Mouse (Mus musculus): ENCODE data around the gene Cyba.
A peak's percentile ranks its signal among the peaks of the same experiment; 100 is the strongest.

Gene Cyba

DNA sequence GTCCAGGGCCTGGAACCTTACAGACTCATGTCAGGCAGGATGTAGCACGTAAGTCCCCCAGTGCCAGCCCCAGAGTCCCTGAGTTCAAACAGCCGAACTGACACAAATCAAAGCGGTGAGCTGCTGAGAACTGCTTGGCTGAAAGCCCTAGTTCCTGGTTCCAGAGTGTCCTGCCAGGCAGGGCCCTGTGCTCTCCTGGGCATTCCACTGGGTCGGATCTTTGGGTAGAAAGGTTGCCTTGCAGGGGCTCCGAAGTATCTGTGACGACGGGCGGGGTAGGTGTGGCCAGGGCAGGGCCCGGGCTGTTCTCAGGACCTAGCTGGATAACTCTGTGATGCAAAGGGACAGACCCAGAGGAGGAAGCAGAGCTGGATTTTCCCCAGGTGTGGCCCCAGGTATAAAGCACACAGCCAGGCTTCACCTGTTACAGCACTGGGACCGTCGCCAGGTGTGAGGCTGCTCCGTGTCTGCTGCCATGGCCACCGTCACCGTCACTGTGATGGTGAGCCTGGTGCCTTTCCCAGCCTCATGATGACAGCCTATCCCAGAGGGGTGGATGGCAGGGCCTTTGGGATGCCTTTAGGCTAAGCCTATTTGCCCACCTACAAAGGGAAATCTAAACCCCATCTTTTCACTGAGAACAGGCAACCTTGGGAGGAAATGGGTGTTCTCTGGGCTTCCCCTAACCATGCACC, 11.2 kb downstream of the Cyba start, which contains the start of gene Il17c:
Il17c (plus strand) TSS at position 645 of the 695 bp plus-strand sequence.
- no peak for DNase-seq (ENCODE audit: low spot score in 2 of 2)

GRCm38 (mm10) chr8:122419881-122420555, 12.7 kb downstream of the Cyba start:
- DNase-seq (ENCODE audit: low spot score in 2 of 2): peak in 1 of 2 experiments; percentile 50

DNA sequence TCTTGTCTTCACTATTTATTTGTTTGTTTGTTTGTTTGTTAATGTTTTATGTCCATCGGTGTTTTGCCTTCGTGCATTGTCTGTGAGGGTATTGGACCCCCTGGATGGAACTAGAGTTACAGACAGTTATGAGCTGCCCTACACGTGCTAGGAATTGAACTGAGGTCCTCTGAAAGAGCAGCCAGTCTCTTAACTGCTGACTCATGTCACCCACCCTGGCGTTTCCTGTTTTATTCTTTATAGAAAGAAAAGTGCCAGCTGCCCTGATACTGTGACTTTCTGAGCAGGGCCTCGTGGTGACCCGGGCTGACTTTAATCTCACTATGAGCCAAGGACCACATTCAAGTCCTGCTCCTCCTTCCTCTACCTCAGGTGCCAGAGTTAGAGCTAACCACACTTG, 17.2 kb downstream of the Cyba start:
- DNase-seq (ENCODE audit: low spot score in 2 of 2): no peak

- DNase-seq (ENCODE audit: low spot score in 2 of 2): no peak
These were observed 18.4 kb downstream of the Cyba start for GRCm38 (mm10) chr8:122414311-122414710.

DNA sequence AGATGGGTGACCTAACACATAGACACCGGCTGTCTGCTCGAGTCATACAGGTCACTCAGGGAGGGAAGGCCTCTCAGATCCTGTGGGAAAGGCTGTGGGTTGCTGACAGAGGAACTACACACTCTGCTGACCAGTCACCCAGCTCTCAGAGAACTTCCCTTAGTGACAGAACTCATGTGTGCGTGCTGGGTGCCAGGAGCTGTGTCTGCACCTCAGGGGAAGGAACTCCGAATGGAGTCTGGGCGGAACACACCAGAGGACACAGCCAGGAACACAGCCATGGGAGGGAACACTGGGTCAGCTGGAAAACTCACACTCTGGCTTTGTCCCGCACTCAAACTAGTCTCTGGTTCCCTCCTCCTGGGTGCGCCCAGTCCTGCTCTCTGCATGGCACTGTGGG, 25.1 kb downstream of the Cyba start:
- no peak for DNase-seq (ENCODE audit: low spot score in 2 of 2)

- DNase-seq (ENCODE audit: low spot score in 2 of 2): no peak
These were observed 27.5 kb downstream of the Cyba start for GRCm38 (mm10) chr8:122405146-122405805.

DNA sequence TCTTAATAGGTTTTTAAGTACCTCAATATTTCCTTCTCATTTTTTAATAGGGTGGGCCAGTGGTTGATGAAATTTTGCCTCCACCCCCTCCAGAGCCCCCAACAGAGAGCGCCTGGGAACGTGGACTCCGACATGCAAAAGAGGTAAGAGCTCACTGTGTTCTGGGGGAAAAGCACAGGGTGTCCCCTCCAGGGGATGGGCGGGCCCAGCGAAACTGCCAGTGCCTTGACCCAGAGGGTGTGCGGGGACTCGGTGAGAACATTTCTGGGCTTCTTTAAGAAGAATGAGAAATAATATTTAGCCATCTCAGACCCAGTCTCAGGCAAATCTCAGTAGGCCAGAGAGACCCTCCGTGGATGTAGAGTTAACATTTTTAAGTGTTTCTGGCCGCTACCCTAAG, 34.5 kb downstream of the Cyba start:
- DNase-seq (ENCODE audit: low spot score in 2 of 2): no peak

DNA sequence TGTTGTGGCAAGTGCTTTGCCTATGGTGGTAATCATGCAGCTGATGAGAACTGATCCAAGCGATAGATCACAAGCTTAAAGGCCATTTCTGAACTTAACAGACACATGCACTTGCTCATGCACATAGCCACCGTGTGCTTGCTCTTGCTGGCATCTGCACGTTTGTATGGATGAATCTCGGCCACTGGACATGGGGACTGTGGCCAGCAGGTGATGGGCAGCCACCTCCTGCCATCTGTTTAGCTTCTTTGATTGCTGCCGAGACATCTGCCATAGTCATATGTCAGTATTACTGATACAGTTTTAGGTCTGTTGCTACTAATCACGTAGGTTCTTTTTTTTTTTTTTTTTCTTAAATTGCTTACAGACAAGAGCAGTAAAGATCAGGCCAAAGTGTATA, 37.4 kb downstream of the Cyba start:
- no peak for DNase-seq (ENCODE audit: low spot score in 2 of 2)

- no peak for DNase-seq (ENCODE audit: low spot score in 2 of 2)
These were observed 39.0 kb downstream of the Cyba start for GRCm38 (mm10) chr8:122393717-122394116.

DNA sequence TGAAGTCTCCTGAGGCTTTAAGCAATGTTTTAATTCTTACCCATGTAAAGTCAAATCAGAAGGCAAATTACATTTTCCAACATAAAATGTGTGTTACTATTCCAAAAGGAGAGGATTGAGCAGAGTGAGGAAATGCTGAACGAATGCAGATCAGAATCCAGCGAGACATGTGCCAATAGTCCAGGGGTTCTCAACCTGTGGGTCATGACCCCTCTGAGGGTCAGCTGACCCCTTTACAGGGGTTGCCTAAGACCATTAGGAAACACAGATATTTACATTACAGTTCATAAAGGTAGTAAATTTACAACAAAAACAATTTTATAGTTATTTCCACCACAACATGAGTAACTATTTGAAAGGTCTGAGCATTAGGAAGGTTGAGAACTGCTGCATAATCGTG, 42.0 kb downstream of the Cyba start:
- DNase-seq (ENCODE audit: low spot score in 2 of 2): no peak

DNA sequence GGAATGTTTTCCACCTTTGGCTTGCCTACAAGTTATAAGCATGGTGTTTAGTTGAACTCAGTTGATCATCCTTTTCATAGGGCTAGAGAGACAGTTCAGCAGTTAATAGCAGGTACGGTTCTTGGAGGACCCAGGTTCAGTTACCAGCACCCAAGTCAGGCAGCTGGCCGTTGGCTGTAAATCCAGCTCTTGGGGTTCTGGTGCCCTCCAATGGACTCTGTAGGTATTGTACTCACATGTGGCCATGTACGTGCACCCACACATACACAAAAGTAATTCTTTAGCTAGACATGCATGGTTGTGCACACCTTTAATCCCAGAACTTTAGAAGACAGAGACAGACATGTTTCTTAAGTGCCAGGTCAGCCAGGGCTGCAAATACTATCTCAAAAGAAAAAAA, 43.4 kb downstream of the Cyba start:
- no peak for DNase-seq (ENCODE audit: low spot score in 2 of 2)

- no peak for DNase-seq (ENCODE audit: low spot score in 2 of 2)
These were observed 49.7 kb downstream of the Cyba start for GRCm38 (mm10) chr8:122383039-122383438.

DNA sequence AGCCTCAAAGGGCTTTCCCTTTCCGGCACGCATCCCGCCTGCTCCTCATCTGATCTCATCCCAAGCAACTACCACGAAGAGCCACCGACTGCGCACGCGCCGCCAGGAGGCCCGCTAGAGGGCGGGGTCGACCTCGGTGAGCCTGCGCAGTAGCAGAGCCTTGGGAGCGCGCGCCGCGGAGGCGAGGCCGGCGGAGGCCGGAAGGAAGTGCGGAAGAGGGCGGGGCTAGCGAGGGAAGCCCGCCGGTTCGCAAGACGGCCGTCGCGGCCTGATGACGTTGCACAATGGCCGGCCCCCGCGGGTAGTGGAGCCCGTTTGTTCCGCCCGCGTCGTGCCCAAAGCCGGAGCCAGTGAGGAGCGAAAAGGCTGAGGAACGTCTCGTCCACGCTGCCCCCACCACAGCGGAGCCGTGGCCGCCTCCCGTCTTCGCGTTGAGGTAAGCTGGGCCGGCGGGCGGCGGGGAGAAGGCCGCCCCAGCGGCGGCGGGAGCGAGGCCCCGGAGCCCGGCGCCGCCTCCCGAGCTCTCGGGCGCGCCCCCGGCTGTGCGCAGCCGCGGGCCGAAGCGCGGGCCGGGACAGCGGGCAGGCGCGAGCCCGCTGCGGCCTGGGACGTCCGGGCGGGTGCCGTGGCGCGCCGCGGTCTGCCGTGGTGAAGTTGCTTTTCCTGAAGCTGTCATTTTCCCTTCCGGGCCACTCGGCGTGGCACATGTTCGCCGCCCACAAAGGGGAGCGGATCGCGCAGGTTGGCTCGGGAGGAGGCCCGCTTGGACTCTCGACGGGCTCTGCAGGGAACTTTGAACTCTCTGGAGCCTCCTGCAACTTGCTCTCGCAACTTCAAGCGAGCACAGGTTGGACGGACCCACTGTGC, 56.1 kb downstream of the Cyba start, which contains the start of gene Zc3h18:
Zc3h18 (plus strand) TSS at position 245 of the 867 bp plus-strand sequence.
- DNase-seq (ENCODE audit: low spot score in 2 of 2): peak; percentile 97 to 100

GRCm38 (mm10) chr8:122375751-122376364, 56.9 kb downstream of the Cyba start:
- no peak for DNase-seq (ENCODE audit: low spot score in 2 of 2)

DNA sequence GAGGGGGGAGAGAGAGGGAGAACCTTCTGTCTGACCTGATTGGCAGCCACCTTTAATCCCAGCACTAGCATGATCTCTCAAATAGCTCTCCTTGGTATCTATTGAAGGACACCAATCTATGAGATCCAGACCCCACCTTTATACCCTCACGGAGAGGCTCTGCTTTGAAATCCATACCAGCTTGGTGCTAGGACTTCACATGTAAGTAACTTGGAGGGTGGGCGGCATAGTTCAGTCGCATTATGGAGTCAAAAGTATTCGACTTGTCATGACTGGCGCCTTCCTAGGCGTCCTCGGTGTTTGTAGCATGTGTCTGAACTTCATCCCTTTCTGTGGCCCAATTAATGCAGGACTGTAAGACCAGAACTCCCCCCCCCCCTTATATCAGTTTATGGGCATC, 57.4 kb downstream of the Cyba start:
- no peak for DNase-seq (ENCODE audit: low spot score in 2 of 2)
